Mouse (Mus musculus) left cerebral cortex, postnatal 14 days (tissue): ENCODE measurements at regions not wholly inside any gene's neighbourhood (a gene's known extent, or its start where the extent isn't known, plus 50 kb on each side); places are given as distances from the start of the nearest gene placed in this dataset.
A peak's percentile ranks its signal among the peaks of the same experiment; 100 is the strongest.

Experiments
- DNase-seq, 2 experiments: peaks; one replicate each; pipeline ENCODE4 v3.0.0; 2021 to 2022; ENCODE audit warnings: low spot score in 2 of 2, mixed read lengths in 1 of 2
- intact Hi-C: fragments of 180-260 bp; cut with DNase I; formaldehyde crosslinking; loops from one replicate; pipeline ENCODE4 v1.15.1; 2025

- intact Hi-C loops = no loop called here
- DNase-seq = no peak
Observed at GRCm38 (mm10) chr13:85773848-85774247, 272.9 kb downstream of the Cox7c start.

GRCm38 (mm10) chr13:85771027-85771681, 275.6 kb downstream of the Cox7c start:
- DNase-seq = no peak
- intact Hi-C loops = no loop called here

- intact Hi-C loops = no loop called here
- DNase-seq = peak; percentile 3 to 6
Observed at GRCm38 (mm10) chr13:85770538-85770937, 276.2 kb downstream of the Cox7c start.

- intact Hi-C loops = no loop called here
- peak in 1 of 2 experiments; percentile 10 for DNase-seq
Observed at GRCm38 (mm10) chr13:85768520-85768919, 278.2 kb downstream of the Cox7c start.

GRCm38 (mm10) chr13:85724616-85725015, 322.1 kb downstream of the Cox7c start:
- DNase-seq = no peak
- intact Hi-C loops = no loop called here

GRCm38 (mm10) chr13:85724105-85724504, 322.6 kb downstream of the Cox7c start:
- intact Hi-C loops = no loop called here
- no peak for DNase-seq

GRCm38 (mm10) chr13:85720314-85720713, 326.4 kb downstream of the Cox7c start:
- no peak for DNase-seq
- intact Hi-C loops = no loop called here

GRCm38 (mm10) chr13:85715883-85716498, 330.7 kb downstream of the Cox7c start:
- no peak for DNase-seq
- intact Hi-C loops = no loop called here

GRCm38 (mm10) chr13:85692374-85692773, 354.3 kb downstream of the Cox7c start:
- DNase-seq = no peak
- intact Hi-C loops = no loop called here
